Mouse (Mus musculus) MEL (cell line): ENCODE measurements around the gene Hmgb1. TPM values are rescaled to one million over a fixed set of nuclear protein-coding genes. Genes with fewer than 3 reads are reported as not detected.

Experiments
- DNase-seq: peaks from one replicate; pipeline ENCODE4 v3.0.0; 2011; ENCODE audit warnings: low read depth, low spot score
- H3K27ac ChIP-seq: 2 replicates; pipeline ENCODE4 v1.5.1; 2012; ENCODE audit warnings: low read depth, mild to moderate bottlenecking, control low read depth, low read length, moderate library complexity; ENCODE audit not compliant: control insufficient read depth
- H3K27me3 ChIP-seq, 2 experiments: fragments of 150-350 bp in 1 of 2; sonication (generic) in 1 of 2; 2 replicates each; pipeline ENCODE4 v1.6.1; 2012; ENCODE audit warnings: low read length in 2 of 2, mild to moderate bottlenecking in 2 of 2, improper control_type of control experiment in 1 of 2, moderate library complexity in 1 of 2; ENCODE audit not compliant: insufficient read depth in 2 of 2, control insufficient read depth in 1 of 2
- H3K36me3 ChIP-seq, 2 experiments: 2 replicates each; pipeline ENCODE4 v1.6.1; 2012 to 2014; ENCODE audit warnings: low read length in 2 of 2, improper control_type of control experiment in 1 of 2, inconsistent platforms in 1 of 2, mild to moderate bottlenecking in 1 of 2; ENCODE audit not compliant: insufficient read depth in 2 of 2, control insufficient read depth in 1 of 2
- H3K4me1 ChIP-seq, 2 experiments: fragments of 150-350 bp in 1 of 2; sonication (generic) in 1 of 2; 2 replicates each; pipeline ENCODE4 v1.6.1; 2012; ENCODE audit warnings: low read length in 2 of 2, improper control_type of control experiment in 1 of 2, mild to moderate bottlenecking in 1 of 2; ENCODE audit not compliant: insufficient read depth in 2 of 2, control insufficient read depth in 1 of 2
- H3K4me3 ChIP-seq, 2 experiments: fragments of 150-350 bp in 1 of 2; sonication (generic) in 1 of 2; 2 replicates each; pipeline ENCODE4 v1.5.1; 2012; ENCODE audit warnings: low read depth in 2 of 2, low read length in 2 of 2, mild to moderate bottlenecking in 2 of 2, moderate library complexity in 2 of 2, control low read depth in 1 of 2, improper control_type of control experiment in 1 of 2; ENCODE audit not compliant: control insufficient read depth in 1 of 2, insufficient read depth in 1 of 2
- H3K79me2 ChIP-seq: 2 replicates; pipeline ENCODE4 v1.6.1; 2012; ENCODE audit warnings: mild to moderate bottlenecking, low read length, moderate library complexity; ENCODE audit not compliant: control insufficient read depth, poor library complexity, insufficient read depth
- H3K9ac ChIP-seq: 2 replicates; pipeline ENCODE4 v1.6.1; 2012; ENCODE audit warnings: low read depth, mild to moderate bottlenecking, control low read depth, low read length, moderate library complexity; ENCODE audit not compliant: control insufficient read depth, poor library complexity, severe bottlenecking
- H3K9me3 ChIP-seq: fragments of 150-350 bp; sonication (generic); replicated peaks from 2 replicates; pipeline ENCODE4 v1.6.1; 2012; ENCODE audit warnings: mild to moderate bottlenecking, low read length, improper control_type of control experiment, moderate library complexity; ENCODE audit not compliant: insufficient read depth
- CHD2 ChIP-seq: IDR thresholded peaks from 2 replicates; pipeline ENCODE4 v1.6.1; 2011; ENCODE audit warnings: low read length, improper control_type of control experiment
- CTCF ChIP-seq, 3 experiments: IDR thresholded peaks in 2 of 3; conservative IDR thresholded peaks in 1 of 3; 2 replicates each; pipeline ENCODE4 v1.5.1; 2011 to 2012; ENCODE audit warnings: low read length in 3 of 3, low read depth in 2 of 3, mild to moderate bottlenecking in 2 of 3, improper control_type of control experiment in 1 of 3, inconsistent platforms in 1 of 3, mixed read lengths in 1 of 3, moderate library complexity in 1 of 3; ENCODE audit not compliant: control insufficient read depth in 1 of 3, insufficient read depth in 1 of 3, poor library complexity in 1 of 3, severe bottlenecking in 1 of 3
- E2F4 ChIP-seq: IDR thresholded peaks from 2 replicates; pipeline ENCODE4 v1.6.1; 2011; ENCODE audit warnings: low read depth, low read length, improper control_type of control experiment, borderline replicate concordance
- EP300 ChIP-seq, 2 experiments: IDR thresholded peaks; 2 replicates each; pipeline ENCODE4 v1.6.1; 2011; ENCODE audit warnings: improper control_type of control experiment in 2 of 2, low read length in 2 of 2, low read depth in 1 of 2, mild to moderate bottlenecking in 1 of 2
- GABPA ChIP-seq: IDR thresholded peaks from 2 replicates; pipeline ENCODE4 v1.6.1; 2012; ENCODE audit warnings: low read depth, mild to moderate bottlenecking, inconsistent platforms, low read length, improper control_type of control experiment, moderate library complexity
- GATA1 ChIP-seq: IDR thresholded peaks from 2 replicates; pipeline ENCODE4 v1.6.1; 2011; ENCODE audit warnings: low read depth, low read length, improper control_type of control experiment
- KAT2A ChIP-seq: conservative IDR thresholded peaks from 2 replicates; pipeline ENCODE4 v1.6.1; 2012; ENCODE audit warnings: low read depth, low read length, improper control_type of control experiment, inconsistent platforms
- MAFK ChIP-seq: IDR thresholded peaks from 2 replicates; pipeline ENCODE4 v1.6.1; 2011; ENCODE audit warnings: low read depth, mild to moderate bottlenecking, low read length, improper control_type of control experiment, borderline replicate concordance
- MXI1 ChIP-seq: IDR thresholded peaks from 2 replicates; pipeline ENCODE4 v1.6.1; 2011; ENCODE audit warnings: mild to moderate bottlenecking, low read depth, low read length, improper control_type of control experiment
- MYB ChIP-seq: IDR thresholded peaks from 2 replicates; pipeline ENCODE4 v1.6.1; 2011; ENCODE audit warnings: mild to moderate bottlenecking, low read depth, low read length, improper control_type of control experiment
- MYC ChIP-seq: IDR thresholded peaks from 2 replicates; pipeline ENCODE4 v1.6.1; 2011; ENCODE audit warnings: low read depth, mild to moderate bottlenecking, low read length, improper control_type of control experiment, moderate library complexity
- NELFE ChIP-seq: IDR thresholded peaks from 2 replicates; pipeline ENCODE4 v1.6.1; 2011; ENCODE audit warnings: low read depth, low read length, improper control_type of control experiment
- NRF1 ChIP-seq: IDR thresholded peaks from 2 replicates; pipeline ENCODE4 v1.6.1; 2014; ENCODE audit warnings: low read depth, mild to moderate bottlenecking, inconsistent platforms, low read length, improper control_type of control experiment, moderate library complexity; ENCODE audit not compliant: poor library complexity, insufficient read depth, severe bottlenecking
- POLR2AphosphoS2 ChIP-seq: IDR thresholded peaks from 2 replicates; pipeline ENCODE4 v1.6.1; 2011; ENCODE audit warnings: low read length, improper control_type of control experiment
- RAD21 ChIP-seq: IDR thresholded peaks from 2 replicates; pipeline ENCODE4 v1.6.1; 2011; ENCODE audit warnings: mild to moderate bottlenecking, low read depth, low read length, improper control_type of control experiment
- TBP ChIP-seq: IDR thresholded peaks from 2 replicates; pipeline ENCODE4 v1.8.0; 2011; ENCODE audit warnings: low read depth, low read length, improper control_type of control experiment
- USF1 ChIP-seq: IDR thresholded peaks from 2 replicates; pipeline ENCODE4 v1.6.1; 2014; ENCODE audit warnings: low read depth, mild to moderate bottlenecking, inconsistent platforms, low read length, improper control_type of control experiment, moderate library complexity
- ZKSCAN1 ChIP-seq: IDR thresholded peaks from 2 replicates; pipeline ENCODE4 v1.6.1; 2012; ENCODE audit warnings: low read depth, mild to moderate bottlenecking, inconsistent platforms, low read length, improper control_type of control experiment, moderate library complexity
- ZNF384 ChIP-seq: IDR thresholded peaks from 2 replicates; pipeline ENCODE4 v1.6.1; 2012; ENCODE audit warnings: low read depth, mild to moderate bottlenecking, inconsistent platforms, low read length, improper control_type of control experiment
- polyA plus RNA-seq, 2 experiments: library from polyadenylated mRNA; stranded (reverse) in 1 of 2; unstranded in 1 of 2; fragments of >175 nt in 1 of 2; fragments of >200 nt in 1 of 2; gene quantifications; 2 replicates each; pipeline versions ENCODE4 v1.2.1 to v1.2.4; 2012; ENCODE audit warnings: low replicate concordance in 2 of 2, low read depth in 1 of 2; ENCODE audit not compliant: insufficient read length in 2 of 2, insufficient read depth in 1 of 2, missing spikeins in 1 of 2
- total RNA-seq: library from RNA; depleted of rRNA; stranded (reverse); fragments of 300-350 nt; gene quantifications from 2 replicates; pipeline ENCODE4 v1.2.3, GENCODE M21; 2012

Gene Hmgb1
- total and polyA plus RNA-seq, 3 experiments: 600 to 678 TPM; not detected in 1

- H3K9me3 ChIP-seq: no peaks in the 10 kb centered on the region
- no peak overlapping the region for H3K4me3 ChIP-seq
- TF ChIP-seq CTCF (IDR thresholded peaks at IDR 0.05 in 2 of 3, conservative IDR thresholded peaks at IDR 0.05 in 1 of 3; ENCODE audit: control insufficient read depth in 1 of 3, insufficient read depth in 1 of 3, low read depth in 2 of 3, low read length in 3 of 3, poor library complexity in 1 of 3, severe bottlenecking in 1 of 3): no peak
- no peak for TF ChIP-seq MAFK
- no peak for TF ChIP-seq USF1
- no peak for TF ChIP-seq NRF1
- no peak for TF ChIP-seq E2F4
- TF ChIP-seq EP300 (IDR thresholded peaks at IDR 0.05; ENCODE audit: low read depth in 1 of 2, low read length in 2 of 2): no peak
- no peak for TF ChIP-seq POLR2AphosphoS2
- no peak for TF ChIP-seq GATA1
- no peak for TF ChIP-seq MYC
- TF ChIP-seq ZKSCAN1: no peak
- no peak for TF ChIP-seq NELFE
- no peak for TF ChIP-seq CHD2
- TF ChIP-seq RAD21: no peak
- TF ChIP-seq TBP: no peak
- DNase-seq: no peak
- H3K4me1 ChIP-seq: no peaks in the 10 kb centered on the region
- H3K27me3 ChIP-seq: 0 out of 4 replicates have a peak, but pooled peaks cover 0 to 3% of the 10 kb centered on the region in 2 experiments
- no peak overlapping the region for H3K27ac ChIP-seq
- no peak overlapping the region for H3K9ac ChIP-seq
- H3K36me3 ChIP-seq: no peaks in the 10 kb centered on the region
- H3K79me2 ChIP-seq: no peaks in the 10 kb centered on the region
Measured at GRCm38 (mm10) chr5:149123795-149124194, 60.5 kb downstream of the Hmgb1 start.

- no peak for TF ChIP-seq MYB
- TF ChIP-seq CTCF (IDR thresholded peaks at IDR 0.05 in 2 of 3, conservative IDR thresholded peaks at IDR 0.05 in 1 of 3; ENCODE audit: control insufficient read depth in 1 of 3, insufficient read depth in 1 of 3, low read depth in 2 of 3, low read length in 3 of 3, poor library complexity in 1 of 3, severe bottlenecking in 1 of 3): no peak
- TF ChIP-seq ZKSCAN1: no peak
- TF ChIP-seq MXI1: no peak
- TF ChIP-seq ZNF384: no peak
- TF ChIP-seq TBP: no peak
- no peak for TF ChIP-seq NRF1
- no peak for TF ChIP-seq GABPA
- TF ChIP-seq KAT2A: no peak
- no peaks in the 10 kb centered on the region for H3K4me1 ChIP-seq
- H3K4me3 ChIP-seq: no peak overlapping the region
- H3K27ac ChIP-seq: no peak overlapping the region
- H3K9ac ChIP-seq: no peak overlapping the region
- H3K36me3 ChIP-seq: no peaks in the 10 kb centered on the region
- no peak for DNase-seq
- H3K79me2 ChIP-seq: no peaks in the 10 kb centered on the region
- H3K27me3 ChIP-seq: no peaks in the 10 kb centered on the region
- no peaks in the 10 kb centered on the region for H3K9me3 ChIP-seq
Measured at GRCm38 (mm10) chr5:149119341-149119881, 64.9 kb downstream of the Hmgb1 start.
